In genomic region chrX:36550906-36551305, GRCm38 (mm10) we compare ENCODE assay signal across 8 mouse cellular contexts. TPM values are rescaled to one million over a fixed set of nuclear protein-coding genes. Genes with fewer than 3 reads are reported as not detected.
DNase-seq lines count a peak whose midpoint lies in the region; ATAC-seq and TF ChIP-seq lines count a peak whose summit lies in the region.

No protein-coding gene starts in this region.

- WGBS in forebrain, postnatal 0 days = 28% methylated on average over 5 of the region's 5 CpGs
- WGBS in hindbrain, embryonic 14.5 days = 39% methylated on average over 5 of the region's 5 CpGs
- 27% methylated on average over 5 of the region's 5 CpGs for WGBS in limb, embryonic 13.5 days

- H3K4me1 ChIP-seq in forebrain, postnatal 0 days (ENCODE audit: insufficient read depth) = no peaks in the 10 kb centered on the region
- no peaks in the 10 kb centered on the region for H3K4me1 ChIP-seq in hindbrain, embryonic 14.5 days (replicated peaks; ENCODE audit: control insufficient read depth, insufficient read depth, low read length)
- peaks cover 13% of the 10 kb centered on the region for H3K4me1 ChIP-seq in limb, embryonic 13.5 days

- H3K4me3 ChIP-seq in forebrain, postnatal 0 days (ENCODE audit: low read depth, low read length) = no peak overlapping the region
- H3K4me3 ChIP-seq in hindbrain, embryonic 14.5 days (replicated peaks; ENCODE audit: low read length) = no peak overlapping the region
- no peak overlapping the region for H3K4me3 ChIP-seq in limb, embryonic 13.5 days

- peak; percentile 74 for ATAC-seq in forebrain, postnatal 0 days
- peak; percentile 75; the same call in 1 of the 2 replicates for ATAC-seq in hindbrain, embryonic 14.5 days (ENCODE audit: low FRiP score)
- ATAC-seq in limb, embryonic 13.5 days (ENCODE audit: low FRiP score, low read depth) = peak; percentile 84

- H3K36me3 ChIP-seq in forebrain, postnatal 0 days (ENCODE audit: insufficient read depth) = no peaks in the 10 kb centered on the region
- no peaks in the 10 kb centered on the region for H3K36me3 ChIP-seq in hindbrain, embryonic 14.5 days (replicated peaks; ENCODE audit: control insufficient read depth, insufficient read depth)
- H3K36me3 ChIP-seq in limb, embryonic 13.5 days = no peaks in the 10 kb centered on the region

- no peak for TF ChIP-seq CTCF in forebrain, postnatal 0 days (IDR thresholded peaks at IDR 0.05; ENCODE audit: low read depth)

- no peaks in the 10 kb centered on the region for H3K27me3 ChIP-seq in forebrain, postnatal 0 days (ENCODE audit: insufficient read depth, low read length)
- H3K27me3 ChIP-seq in hindbrain, embryonic 14.5 days (ENCODE audit: control insufficient read depth, insufficient read depth, low read length) = no peaks in the 10 kb centered on the region
- no peaks in the 10 kb centered on the region for H3K27me3 ChIP-seq in limb, embryonic 13.5 days

- no peak overlapping the region for H3K9ac ChIP-seq in forebrain, postnatal 0 days
- no peak overlapping the region for H3K9ac ChIP-seq in hindbrain, embryonic 14.5 days
- H3K9ac ChIP-seq in limb, embryonic 13.5 days = no peak overlapping the region

- no peak overlapping the region for H3K4me2 ChIP-seq in forebrain, postnatal 0 days (ENCODE audit: low read depth)
- H3K4me2 ChIP-seq in hindbrain, embryonic 14.5 days (replicated peaks) = no peak overlapping the region
- H3K4me2 ChIP-seq in limb, embryonic 13.5 days (replicated peaks) = peak overlapping the region; percentile 37

- peak; percentile 28 for DNase-seq in adrenal gland, postnatal 14 days
- no peak for DNase-seq in adrenal gland, adult 8-10 months
- DNase-seq in MN1 (ENCODE audit: low spot score) = peak; percentile 54
- peak; percentile 44 for DNase-seq in forebrain, postnatal 0 days
- peak; percentile 65 for DNase-seq in hindbrain, embryonic 14.5 days (ENCODE audit: low spot score)
- peak; percentile 17 for DNase-seq in neural tube, embryonic 10.5 days (ENCODE audit: extremely low spot score, low spot score)
- DNase-seq in thymus, postnatal 25 days = no peak

- 0 out of 2 replicates have a peak overlapping the region, but pooled peaks have one; percentile 54 for H3K27ac ChIP-seq in forebrain, postnatal 0 days (ENCODE audit: low read depth, low read length)
- peak overlapping the region; percentile 62; the same call in 1 of the 2 replicates for H3K27ac ChIP-seq in hindbrain, embryonic 14.5 days
- peak overlapping the region; percentile 80 for H3K27ac ChIP-seq in limb, embryonic 13.5 days

- no peaks in the 10 kb centered on the region for H3K9me3 ChIP-seq in forebrain, postnatal 0 days (ENCODE audit: low read length)
- no peaks in the 10 kb centered on the region for H3K9me3 ChIP-seq in hindbrain, embryonic 14.5 days (ENCODE audit: control insufficient read depth, low read length)
- H3K9me3 ChIP-seq in limb, embryonic 13.5 days = no peaks in the 10 kb centered on the region

RNA-seq across cellular contexts. Expression of gene Pgrmc1, which starts 47.1 kb away (rescaled TPM):
- total RNA-seq in adrenal gland, postnatal 14 days (2021) = 258 and 317 TPM in 2 replicates
- 100 to 1,000 TPM; 402 to 571 (median 482) TPM for total RNA-seq in adrenal gland, adult 8-10 months (2022)
- total RNA-seq in forebrain, postnatal 0 days (2014; rRNA removed) = 484 and 488 TPM in 2 replicates
- polyA plus RNA-seq in forebrain, postnatal 0 days (2015; fragmentation: Nextera tagmentation; extraction: Ambion mirVana) = 573 and 690 TPM in 2 replicates
- 615 and 669 TPM in 2 replicates for polyA plus RNA-seq in hindbrain, embryonic 14.5 days (2014; fragmentation: Nextera tagmentation; extraction: Ambion mirVana)
- 342 and 349 TPM in 2 replicates for polyA plus RNA-seq in limb, embryonic 13.5 days (2015; fragmentation: Nextera tagmentation; extraction: Ambion mirVana)

RNA-seq across cellular contexts. Expression of gene Gm14569, which starts 59.3 kb away (rescaled TPM):
- not detected in 2 replicates for total RNA-seq in adrenal gland, postnatal 14 days (2021)
- total RNA-seq in adrenal gland, adult 8-10 months (2022) = under 1 TPM in 2 of 4 experiments, not detected in 2; 0.28 to 0.61 TPM
- total RNA-seq in forebrain, postnatal 0 days (2014; rRNA removed) = 0.05 TPM in 1 of 2 replicates, not detected in the other
- not detected in 2 replicates for polyA plus RNA-seq in forebrain, postnatal 0 days (2015; fragmentation: Nextera tagmentation; extraction: Ambion mirVana)
- 0.12 TPM in 1 of 2 replicates, not detected in the other for polyA plus RNA-seq in hindbrain, embryonic 14.5 days (2014; fragmentation: Nextera tagmentation; extraction: Ambion mirVana)
- not detected in 2 replicates for polyA plus RNA-seq in limb, embryonic 13.5 days (2015; fragmentation: Nextera tagmentation; extraction: Ambion mirVana)

Comparison
In these comparisons a context has a peak if more than half of its experiments do, and no peak if none do; other contexts are left out.
1. DNase-seq: peak in adrenal gland, postnatal 14 days (single experiment), MN1 (single experiment), forebrain, postnatal 0 days (single experiment), hindbrain, embryonic 14.5 days (single experiment) and neural tube, embryonic 10.5 days (single experiment); none in adrenal gland, adult 8-10 months (single experiment) and thymus, postnatal 25 days (single experiment).
2. Peak in every context shown above with its lines, with median percentiles within 50 percentile points of each other: ATAC-seq and H3K27ac ChIP-seq.